Mouse (Mus musculus): ENCODE data around the gene Rad9b.
A peak's percentile ranks its signal among the peaks of the same experiment; 100 is the strongest.

The Rad9b gene

DNA sequence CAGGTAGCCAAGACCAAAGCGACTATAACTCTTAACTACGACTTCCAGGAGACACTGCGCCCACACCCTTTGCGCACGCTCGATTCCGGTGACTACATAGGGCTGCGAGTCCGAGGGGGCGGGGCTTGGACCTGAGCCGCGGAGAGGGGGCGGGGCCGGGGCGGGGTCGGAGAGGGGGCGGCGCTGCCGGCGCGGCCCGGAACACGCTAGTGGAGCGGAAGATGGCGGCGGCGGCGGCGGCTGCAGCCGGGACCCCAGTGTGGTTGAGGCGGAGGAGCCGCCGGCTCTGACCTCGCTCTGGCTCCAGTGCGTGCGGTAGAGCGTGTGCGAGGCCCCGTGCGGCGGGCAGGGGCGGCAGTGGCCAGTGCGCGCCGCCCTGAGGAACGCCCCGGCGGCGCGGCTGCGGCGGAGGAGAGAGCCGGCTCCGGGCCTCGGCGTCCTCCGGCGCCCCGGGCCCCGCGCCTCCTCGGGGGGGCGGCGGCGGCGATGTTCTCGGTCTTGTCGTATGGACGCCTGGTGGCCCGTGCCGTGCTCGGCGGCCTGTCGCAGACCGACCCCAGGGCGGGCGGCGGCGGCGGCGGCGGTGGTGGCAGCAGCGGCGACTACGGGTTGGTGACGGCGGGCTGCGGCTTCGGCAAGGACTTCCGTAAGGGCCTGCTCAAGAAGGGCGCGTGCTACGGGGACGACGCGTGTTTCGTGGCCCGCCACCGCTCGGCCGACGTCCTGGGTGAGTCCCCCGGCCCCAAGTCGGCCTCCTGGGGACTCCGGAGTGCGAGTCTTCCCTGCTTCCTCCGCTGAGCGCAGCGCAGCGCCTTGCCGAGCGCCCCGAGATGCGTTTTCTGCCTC is 69.6 kb downstream of the Rad9b start, which contains the start of gene Pptc7:
Pptc7 (plus strand) TSS at position 183 of the 846 bp plus-strand sequence.
- peak; percentile 86 to 88 for DNase-seq (ENCODE audit: low spot score in 2 of 2)

DNA sequence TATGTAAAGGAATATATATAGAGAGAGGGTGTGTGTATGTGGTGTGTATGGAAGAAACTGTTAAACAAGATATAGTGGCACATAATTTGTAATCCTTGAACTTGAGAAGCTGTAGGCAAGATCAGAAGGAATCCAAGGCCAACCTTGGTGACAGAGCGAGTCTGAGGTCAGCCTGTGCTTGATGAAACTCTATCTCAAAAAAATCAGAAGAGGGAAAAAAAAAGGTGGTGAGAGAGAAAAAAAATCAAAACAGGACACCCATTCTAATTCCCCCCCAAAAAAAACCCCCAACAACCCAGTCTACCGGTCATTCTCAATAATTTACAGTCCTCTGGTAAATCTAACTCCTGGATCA is 70.2 kb downstream of the Rad9b start:
- DNase-seq (ENCODE audit: low spot score in 2 of 2) = no peak

DNA sequence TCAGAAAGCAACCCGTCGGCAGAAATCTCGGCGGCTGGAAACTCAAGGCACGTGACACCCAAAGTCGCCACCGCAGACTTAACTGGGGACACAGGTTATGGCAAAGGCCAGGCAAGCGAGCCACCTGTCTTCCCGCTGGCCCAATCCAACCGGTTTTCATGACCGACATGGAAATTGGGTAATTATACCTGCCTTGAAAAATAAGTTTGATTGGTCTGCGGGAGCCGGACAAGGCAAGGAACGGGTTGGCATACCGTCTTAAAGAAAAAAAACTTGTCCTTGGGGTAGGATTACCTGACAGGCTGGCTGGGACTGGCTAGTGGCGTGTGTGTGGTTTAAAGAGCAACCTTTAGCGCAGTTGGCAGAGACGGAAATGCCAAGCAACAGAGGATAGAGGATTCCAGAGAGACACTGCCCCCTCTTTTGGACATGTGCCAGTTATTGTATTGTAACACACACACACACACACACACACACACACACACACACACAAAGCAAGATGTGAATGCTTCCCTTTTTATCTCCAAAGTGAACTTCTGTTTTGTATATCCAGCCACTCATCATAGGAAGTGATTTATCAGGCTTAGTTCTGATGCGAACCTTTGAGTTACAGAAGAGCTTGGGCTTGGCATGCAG is 73.1 kb downstream of the Rad9b start:
- DNase-seq (ENCODE audit: low spot score in 2 of 2) = no peak

DNA sequence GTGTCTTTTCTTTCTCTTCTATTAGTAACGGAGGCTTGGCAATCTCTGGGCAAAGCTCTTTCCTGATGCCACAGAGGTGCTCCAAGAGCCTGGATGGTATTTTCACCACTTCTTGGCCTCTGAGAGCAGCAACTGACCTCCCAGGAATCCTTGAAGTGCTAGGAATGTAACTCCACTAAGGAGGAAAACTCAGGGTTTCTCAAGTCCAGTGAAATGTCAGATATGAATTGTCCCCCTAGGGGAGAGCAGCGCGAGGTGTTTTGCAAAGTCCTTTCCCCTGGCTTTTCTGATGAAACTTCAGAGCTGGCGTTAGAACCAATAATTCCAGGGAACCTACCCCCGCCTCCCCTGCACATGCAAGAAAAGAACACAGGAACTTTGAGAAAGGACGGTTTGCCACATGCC is 73.6 kb downstream of the Rad9b start:
- no peak for DNase-seq (ENCODE audit: low spot score in 2 of 2)

DNA sequence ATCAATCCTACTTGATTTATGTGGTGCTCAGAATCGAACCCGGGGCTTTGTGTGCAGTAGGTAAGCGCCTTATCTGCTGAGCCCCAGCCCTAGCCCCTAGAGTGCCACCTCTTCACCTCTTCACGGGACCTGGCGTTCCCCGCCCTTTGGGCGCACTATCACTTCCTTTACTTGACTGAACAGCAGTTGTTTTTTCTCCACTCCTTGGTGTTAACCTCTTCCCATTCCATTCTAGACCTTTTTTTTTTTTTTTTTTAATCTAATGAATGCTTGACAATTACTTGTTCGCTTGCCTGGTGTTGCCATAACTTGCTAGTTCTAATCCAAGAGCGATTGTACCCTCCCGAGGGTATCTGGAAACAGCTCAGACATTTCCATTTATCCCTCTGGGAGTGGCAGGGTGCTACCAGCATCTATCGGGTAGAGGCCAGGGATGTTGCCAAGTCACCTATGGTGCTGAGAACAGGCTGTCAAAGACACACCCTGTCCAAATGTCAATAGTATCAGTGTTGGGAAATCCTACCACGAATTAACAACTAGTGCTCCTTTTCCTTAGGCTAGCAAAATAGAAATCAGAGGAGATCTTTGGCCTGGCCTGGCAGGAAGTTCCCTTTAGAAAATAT is 74.1 kb downstream of the Rad9b start:
- DNase-seq (ENCODE audit: low spot score in 2 of 2) = no peak

DNA sequence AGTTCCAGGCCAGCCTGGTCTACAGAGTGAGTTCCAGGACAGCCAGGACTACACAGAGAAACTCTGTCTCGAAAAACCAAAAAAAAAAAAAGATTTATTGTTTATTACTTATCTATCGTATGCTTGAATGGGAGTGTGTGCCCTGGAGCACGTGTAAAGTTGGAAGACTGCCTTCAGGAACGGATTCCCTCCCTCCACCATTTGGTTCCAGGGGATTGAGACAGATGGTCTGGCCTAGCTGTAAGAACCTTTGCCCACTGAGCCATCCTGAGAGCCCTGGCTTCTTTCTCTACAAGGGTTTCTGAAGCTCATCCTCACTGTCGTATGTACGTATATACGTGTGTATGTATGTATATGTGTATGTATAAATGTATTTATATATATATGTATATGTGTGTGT is 75.1 kb downstream of the Rad9b start:
- DNase-seq (ENCODE audit: low spot score in 2 of 2) = no peak

DNA sequence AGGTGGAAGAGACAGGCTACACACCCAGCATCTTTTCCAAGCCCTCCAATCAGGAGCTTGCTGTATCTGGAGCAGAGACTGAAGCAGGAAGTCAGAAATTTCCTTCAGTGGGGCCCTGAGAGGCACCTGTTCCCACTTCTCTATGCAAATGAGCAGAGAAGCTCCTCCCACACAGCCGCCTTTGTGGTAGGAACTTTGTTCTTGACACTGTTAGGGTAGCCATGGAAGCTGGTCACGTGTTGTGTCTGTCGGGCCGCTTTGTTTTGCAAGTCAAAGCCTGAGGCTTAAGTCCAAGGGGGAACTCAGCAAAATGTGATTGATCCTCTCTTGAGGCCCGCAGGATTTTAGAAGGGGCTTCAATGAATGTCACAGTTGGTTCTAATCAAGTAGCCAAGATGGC is 79.2 kb downstream of the Rad9b start:
- DNase-seq (ENCODE audit: low spot score in 2 of 2) = no peak
